Mouse (Mus musculus): ENCODE data around the gene Lypd4.
"Not testable (repeated sequence)": the region's sequence is repeated elsewhere in the genome, so short reads cannot be mapped to it uniquely, and the experiment has no call there.

The Lypd4 gene

DNA sequence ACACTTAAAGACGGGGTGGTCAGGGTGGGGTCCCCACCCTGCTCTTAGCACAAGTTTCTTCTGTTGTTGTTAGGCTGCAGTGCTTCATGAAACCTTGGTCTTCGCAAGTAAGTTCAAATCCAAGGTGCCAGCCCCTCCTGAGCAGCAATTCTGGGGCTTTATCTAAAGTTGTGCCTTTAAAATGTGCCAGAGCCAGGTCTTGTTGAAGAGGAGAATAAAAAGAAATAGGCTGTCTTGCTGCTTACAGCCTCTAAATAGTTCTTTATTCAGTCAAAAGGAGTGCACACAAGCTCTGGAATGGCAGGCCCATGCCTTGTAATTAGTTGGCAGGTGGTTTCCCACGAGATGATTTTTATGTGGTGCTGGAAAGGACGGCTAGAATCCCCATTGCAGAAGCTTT lies 17.4 kb upstream of the Lypd4 start:
- DNase-seq, result no peak

DNA sequence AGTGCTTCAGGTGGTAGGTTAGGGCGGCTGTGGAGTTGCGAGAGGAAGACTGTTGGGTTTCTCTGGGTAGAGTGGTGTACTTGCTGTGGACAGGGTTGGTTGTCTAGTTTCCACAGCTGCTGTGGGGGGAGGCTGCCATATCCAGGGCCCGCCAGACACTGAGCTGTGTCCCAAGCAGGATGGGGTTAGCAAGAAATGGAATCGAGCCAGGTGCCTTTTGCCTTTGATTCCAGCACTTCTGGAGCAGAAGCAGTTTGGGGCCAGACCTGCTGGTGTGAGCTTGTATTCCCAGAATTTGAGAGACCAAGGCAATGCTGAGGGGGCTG lies 16.5 kb upstream of the Lypd4 start:
- DNase-seq, result peak in 1 of 2 experiments; percentile 33

DNA sequence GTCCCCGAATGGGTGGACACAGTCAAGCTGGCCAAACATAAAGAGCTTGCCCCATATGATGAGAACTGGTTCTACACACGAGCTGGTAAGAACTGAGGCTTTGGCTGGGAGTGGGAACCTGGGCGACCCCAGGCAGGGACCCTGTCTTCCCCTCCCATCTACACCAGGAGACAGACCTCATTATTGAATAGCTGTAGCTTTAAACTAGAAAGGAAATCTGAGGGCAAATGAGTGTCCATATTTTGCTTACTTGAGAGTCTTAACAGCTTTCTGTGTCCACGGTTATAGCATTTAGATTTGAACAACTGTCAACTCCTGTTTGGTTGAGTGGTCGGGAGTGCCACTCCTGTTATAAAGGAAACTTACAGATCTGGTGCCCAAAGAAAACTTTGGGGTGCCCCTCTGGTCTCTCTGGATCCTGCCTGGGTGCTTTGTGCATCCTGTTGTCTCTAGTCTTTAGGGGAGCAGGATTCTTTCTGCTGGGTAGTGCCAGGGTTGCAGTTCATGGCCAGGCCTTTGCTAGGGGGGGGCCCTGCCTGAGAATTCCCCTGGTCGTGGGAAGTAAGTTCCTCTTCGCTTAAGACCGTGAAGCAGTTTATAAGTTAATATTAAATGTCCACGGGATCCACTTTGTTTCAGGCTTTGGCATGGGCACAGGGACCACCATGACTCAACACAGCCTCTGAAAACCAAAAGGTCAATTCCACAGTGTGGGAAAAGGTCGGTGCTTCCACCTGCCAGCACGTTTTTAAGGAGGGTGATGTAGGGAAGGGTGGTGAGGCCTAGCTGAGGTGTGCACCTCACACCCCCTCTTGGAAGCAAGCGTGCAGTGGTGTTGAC lies 15.9 kb upstream of the Lypd4 start:
- DNase-seq, result peak in 1 of 2 experiments; percentile 19

DNA sequence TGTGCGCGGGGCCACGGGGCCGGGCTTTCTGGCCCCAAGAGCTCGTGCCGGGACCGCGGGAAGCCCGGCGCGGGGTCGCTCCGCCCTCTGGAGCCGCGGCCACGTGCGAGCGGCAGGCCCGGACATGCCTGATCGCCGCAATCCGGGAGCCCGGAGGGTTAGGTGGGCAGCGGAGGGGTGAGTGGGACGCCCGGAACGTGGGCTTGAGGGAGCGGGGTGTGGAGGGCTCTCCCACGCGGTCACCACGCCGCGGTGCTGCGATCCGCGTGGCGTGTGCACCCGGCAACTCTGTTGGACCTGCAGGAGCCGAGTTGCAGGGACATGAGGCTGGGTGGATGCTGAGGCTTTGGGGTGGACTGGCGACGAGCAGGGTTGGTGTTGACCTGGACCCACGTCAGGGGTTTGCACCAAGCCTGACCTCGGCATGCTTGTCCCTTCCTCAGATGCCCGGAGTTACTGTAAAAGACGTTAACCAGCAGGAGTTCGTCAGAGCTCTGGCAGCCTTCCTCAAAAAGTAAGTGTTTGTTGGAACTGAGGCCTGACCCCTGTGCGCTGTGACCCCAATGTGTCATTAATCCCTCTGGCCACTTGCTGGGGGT lies 15.1 kb upstream of the Lypd4 start:
- peak; percentile 58 to 77 for DNase-seq

DNA sequence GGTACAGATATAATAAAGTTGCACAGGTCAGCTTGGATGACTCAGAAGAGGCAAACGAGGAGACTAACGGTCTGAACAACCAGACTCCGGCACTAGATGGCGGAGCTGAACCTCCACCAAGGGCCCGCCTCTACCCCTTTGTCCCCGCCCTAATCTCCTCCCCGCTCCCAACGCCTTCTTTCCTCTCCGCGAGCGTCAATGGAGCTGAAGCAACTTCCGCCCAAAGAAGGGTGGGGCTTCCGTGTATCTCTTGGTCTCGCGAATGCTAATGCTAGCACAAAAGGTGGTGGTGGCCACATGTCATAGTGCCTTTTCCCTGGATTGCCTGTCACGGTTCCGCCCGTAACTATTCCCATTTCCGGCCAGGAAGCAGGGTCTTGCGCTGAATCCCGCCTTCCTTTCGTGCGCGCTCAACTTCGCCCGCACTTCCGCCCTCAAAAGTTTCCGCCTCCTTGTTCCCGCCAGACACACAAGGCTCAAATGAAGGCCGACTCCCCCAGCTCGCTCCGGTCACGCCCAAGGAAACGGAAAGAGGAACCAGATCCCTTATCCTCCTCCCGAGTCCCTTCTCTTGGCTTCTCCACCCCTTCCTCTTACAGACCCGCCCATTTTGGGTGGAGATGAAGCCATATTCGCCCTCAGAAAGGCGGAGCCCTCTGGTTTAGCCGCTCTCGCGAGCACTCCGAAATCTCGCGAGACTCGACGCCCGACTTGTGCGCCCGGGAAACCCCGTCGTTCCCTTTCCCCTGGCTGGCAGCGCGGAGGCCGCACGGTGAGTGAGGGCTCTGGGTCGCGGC lies 14.4 kb upstream of the Lypd4 start, which contains the start of gene Rps19:
Gene Rps19 (plus strand): TSS at position 476 of the 797 bp plus-strand sequence.
- DNase-seq, result peak; percentile 99 to 100

GRCm38 (mm10) chr7:24882416-24883199 lies 12.9 kb upstream of the Lypd4 start:
- no peak for DNase-seq

DNA sequence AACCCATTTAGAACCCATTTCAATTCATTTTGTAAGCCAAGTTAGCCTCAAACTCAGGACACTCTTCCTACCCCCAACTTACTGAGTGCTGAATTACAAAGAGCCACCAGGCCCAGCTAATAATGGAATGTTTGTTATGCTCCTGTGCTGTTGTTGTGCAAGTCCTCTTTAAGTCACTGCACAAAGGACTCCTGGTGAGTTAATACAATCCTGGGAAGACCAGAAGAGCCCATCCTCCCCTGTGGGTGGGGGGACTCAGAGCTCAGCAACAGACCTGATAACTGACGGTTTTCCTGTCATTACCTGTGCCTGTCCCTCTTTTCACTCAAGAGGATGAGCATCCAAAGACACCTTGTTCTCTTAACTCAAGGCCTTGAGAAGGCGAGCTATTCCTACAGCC lies 9.9 kb upstream of the Lypd4 start:
- no peak for DNase-seq

GRCm38 (mm10) chr7:24877588-24877987 lies 7.8 kb upstream of the Lypd4 start:
- DNase-seq, result no peak

GRCm38 (mm10) chr7:24869080-24869479 lies 661 bp downstream of the Lypd4 start:
- DNase-seq, result no peak

DNA sequence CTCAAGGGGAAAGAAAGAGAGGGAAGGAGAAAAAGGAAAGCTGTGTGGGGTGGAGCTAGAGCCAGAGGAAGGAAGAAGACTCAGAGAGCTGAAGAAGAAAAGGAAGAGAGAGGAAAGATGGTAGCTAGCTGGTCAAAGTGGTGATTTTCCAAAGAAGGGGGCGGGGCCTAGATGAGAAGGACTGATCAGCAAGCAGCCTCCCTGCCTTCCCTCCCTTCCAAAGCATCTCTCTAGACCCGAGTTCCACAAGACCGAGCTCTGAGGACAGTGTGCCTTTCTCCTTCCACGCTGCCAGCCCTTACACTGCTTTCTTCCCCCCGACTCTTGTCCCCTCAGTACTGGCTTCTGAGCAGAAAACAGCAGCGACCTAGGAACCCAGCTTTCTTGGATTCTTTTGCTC lies 5.6 kb downstream of the Lypd4 start:
- DNase-seq, result no peak

DNA sequence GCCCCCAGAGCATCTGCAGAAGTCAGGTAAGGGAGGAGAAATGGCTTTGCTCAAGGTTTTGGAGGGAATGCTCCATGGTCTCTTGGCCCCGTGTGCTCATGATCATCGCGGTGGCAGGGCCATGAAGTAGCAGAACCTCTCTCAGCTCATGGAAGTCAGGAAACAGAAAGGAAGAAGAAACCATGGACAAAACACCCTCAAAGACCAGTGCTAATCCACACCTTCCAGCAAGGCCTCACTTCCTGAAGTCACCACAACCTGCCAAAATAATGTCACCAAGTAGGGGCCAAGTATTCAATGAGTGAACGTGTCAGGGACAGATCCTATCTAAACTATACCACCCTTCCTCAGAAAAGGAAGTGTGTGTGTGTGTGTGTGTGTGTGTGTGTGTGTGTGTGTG lies 6.9 kb downstream of the Lypd4 start:
- DNase-seq, result no peak

DNA sequence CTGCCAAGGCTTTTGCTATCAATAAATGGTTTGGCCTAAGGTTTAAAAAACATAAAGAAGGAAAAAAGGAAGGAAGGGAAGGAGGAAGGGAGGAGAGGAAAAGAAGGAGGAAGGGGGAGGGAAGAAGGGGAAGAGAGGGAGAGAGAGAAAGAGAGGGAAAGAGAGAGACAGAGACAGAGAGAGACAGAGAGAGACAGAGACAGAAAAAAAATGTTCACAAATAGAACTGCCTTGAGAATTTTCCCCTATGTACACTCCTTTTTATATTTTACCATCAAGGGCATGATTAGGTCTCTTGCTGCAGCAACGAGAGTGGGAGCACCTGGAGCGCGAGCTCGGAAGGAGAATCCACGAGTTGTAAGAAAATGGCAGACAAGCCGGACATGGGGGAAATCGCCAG lies 7.8 kb downstream of the Lypd4 start, which contains the start of gene Gm9844:
Gene Gm9844 (plus strand): TSS at position 301 of the 400 bp plus-strand sequence.
- DNase-seq, result no peak

DNA sequence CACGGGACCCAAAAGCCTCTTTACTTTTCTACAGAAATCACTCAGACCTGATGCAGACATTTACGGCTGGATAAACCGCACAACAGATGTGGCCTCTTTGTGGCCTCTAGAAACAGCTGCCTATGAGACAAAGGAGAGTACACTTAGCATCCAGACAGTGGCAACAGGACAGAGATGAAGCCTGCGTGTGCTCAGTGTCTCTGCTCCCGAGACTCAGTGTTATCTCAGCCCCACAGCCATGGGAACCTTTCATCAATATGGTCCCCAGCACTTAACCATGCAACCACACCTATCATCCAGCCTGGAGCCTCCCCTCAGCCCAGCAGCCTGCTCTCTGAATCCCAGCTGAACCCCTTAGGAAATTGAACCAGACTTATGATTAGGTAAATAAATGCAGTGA lies 10.5 kb downstream of the Lypd4 start:
- no peak for DNase-seq

DNA sequence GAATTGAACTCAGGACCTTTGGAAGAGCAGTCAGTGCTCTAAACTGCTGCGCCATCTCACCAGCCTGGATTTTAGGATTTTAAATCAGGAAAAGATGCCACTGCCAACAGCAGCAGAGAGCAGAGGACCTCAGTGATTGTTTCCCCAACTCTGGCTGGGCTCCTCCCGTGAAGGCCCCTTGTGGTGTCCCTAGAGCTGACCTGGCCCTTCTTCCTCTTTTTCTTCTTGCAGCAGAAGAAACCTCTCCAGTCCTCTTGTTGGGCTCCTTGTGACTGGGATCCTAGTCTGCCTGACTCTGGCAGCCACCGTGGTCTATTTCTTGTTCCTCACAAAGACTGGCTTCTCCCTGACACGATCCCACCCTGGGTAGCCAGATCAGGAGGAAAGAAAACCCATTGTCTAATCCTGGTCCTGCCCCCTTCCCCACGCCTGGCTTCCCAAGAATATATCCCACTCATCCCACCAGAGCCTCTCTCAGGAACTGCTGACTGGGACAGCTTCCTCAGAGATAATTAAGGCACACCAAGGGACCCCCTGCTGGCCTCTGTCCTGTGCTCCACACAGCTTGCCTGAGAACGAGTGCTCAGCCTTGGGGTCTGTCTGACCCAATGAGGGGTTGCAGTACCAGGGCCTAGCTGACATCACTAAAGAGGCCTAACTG lies 13.2 kb downstream of the Lypd4 start:
- DNase-seq, result no peak

DNA sequence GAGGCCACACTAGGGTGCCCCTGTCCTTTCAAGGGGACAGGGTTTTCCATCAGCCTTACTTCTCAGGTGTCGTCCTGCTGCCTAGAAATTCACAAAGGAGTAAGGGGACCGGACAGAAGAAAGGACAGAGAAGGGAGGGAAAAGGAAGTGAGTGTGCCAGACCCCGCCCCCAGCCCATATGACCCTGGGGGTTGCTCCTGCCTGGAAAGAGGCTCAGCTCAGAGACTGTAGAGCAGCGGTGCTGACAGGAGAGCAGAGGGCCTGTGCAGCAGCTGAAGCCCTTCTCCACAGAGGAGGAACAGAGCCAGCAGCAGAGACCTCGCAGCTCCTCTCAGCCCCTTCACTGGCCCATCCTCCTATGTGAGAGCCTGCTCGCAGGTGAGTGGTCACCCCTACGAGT lies 16.0 kb downstream of the Lypd4 start:
- no peak for DNase-seq

DNA sequence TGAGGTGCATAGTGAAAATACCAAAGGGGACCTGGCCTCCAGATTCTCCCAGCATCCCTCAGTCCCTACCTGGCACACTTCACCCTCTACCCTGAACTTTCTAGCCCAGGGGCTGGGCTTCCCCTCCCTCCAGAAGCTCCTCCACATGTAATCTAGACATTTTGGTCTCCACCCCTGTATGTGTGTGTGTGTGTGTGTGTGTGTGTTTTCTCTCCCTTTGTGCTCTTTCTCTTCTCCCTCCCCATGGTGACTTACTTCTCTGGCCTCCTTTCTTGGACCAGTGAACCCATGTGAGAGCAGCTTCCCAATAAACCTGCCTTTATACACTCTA lies 16.5 kb downstream of the Lypd4 start:
- no peak for DNase-seq

DNA sequence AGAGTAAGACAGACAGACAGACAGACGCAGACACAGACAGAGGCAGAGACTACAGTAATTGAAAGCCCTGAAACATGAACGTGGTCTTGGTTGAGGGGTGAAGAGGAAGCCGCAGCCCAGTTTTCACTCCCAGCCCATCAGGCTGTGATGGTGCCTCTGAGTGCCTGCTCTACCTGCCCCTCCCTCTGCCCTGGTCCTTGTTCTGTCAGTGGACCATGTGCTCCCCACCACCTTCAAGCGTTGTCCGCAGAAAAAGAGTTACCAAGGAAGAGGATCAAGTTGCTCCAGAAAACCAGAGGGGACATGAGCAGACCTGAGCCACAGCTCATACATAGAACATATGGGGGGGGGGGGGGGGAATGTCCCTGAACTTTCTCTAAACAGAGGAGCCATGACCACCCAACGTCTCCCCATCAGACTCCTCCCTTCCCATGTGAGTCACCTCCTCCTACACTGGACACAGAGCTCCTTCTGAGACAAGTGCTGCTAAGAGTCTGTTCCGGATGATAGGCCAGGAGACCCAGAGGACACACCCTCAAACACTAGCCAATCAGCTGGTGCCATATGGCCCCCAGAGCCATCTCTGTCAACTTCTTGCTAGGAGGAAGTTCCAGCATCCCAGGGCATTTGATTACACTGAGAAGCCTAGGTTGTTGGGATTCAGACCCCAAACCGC lies 17.0 kb downstream of the Lypd4 start:
- DNase-seq, result no peak

GRCm38 (mm10) chr7:24851596-24852325 lies 18.0 kb downstream of the Lypd4 start:
- no peak for DNase-seq

GRCm38 (mm10) chr7:24850899-24851303 lies 18.8 kb downstream of the Lypd4 start:
- DNase-seq, result peak; percentile 8 to 13

- peak; percentile 33 to 57 for DNase-seq
Observed at GRCm38 (mm10) chr7:24850162-24850561, 19.6 kb downstream of the Lypd4 start.

- DNase-seq, result not testable (repeated sequence)
Observed at GRCm38 (mm10) chr7:24846576-24846975, 23.2 kb downstream of the Lypd4 start.
